Mouse (Mus musculus): ENCODE data around the gene Zdhhc1.

The Zdhhc1 gene

GRCm38 (mm10) chr8:105464595-105464994 lies 32.1 kb downstream of the Zdhhc1 start:
- no peak for DNase-seq (ENCODE audit: extremely low spot score, low spot score)

- DNase-seq (ENCODE audit: extremely low spot score, low spot score), result no peak
These were observed 35.5 kb downstream of the Zdhhc1 start for GRCm38 (mm10) chr8:105461085-105461803.

DNA sequence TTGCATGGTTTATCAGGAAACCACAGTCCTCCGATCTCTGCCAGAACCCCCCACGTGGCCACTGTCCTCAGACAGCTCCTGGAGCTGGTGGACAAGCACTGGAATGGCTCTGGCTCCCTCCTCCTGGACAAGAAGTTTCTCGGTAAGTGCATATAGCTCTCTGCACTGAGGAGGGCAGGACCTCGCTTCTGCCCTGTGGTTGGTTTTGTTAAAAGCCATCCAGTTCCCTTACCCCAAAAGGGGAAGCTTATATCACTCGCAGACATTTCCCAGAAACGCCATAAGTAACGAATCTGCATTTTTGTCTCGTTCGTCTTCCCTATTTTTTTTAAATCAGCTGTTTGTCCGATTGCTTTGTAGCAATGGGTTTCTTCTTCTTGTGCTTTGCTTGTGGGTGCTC lies 41.5 kb downstream of the Zdhhc1 start:
- DNase-seq (ENCODE audit: extremely low spot score, low spot score), result no peak

GRCm38 (mm10) chr8:105454088-105454487 lies 42.6 kb downstream of the Zdhhc1 start:
- DNase-seq (ENCODE audit: extremely low spot score, low spot score), result no peak

GRCm38 (mm10) chr8:105453296-105453695 lies 43.4 kb downstream of the Zdhhc1 start:
- DNase-seq (ENCODE audit: extremely low spot score, low spot score), result no peak

DNA sequence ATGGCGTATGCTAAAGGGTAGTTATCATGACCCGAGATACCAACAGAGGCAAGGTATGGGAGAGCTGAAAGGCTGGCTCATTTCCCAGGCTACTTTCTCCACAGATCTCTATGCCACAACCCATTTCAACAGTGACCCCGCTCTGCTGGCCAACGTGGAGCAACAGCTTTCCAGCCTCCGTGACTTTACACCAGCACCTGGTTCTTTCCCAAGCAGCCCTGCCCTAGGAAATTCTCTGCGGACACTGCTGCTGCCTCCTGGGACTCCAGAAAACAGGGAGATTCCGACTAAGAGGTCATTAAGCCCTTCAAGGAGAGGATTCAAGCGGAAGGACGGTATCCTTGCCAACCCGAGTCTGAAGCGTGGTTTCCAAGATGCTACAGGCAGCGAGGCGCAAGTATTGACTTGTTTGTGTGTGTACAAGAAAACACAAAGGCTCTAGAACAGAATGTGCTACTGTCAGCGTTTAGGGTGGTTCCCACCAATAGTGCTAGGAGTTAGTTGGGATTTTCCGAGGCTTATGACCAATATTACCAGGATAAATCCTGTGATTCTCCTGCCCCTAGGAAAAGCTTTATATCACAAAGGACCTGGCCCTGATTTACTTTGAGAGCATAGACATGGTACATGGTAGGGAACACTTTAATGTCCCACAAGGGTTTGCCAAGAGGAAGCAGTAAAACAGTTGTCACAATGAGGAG lies 44.6 kb downstream of the Zdhhc1 start:
- DNase-seq (ENCODE audit: extremely low spot score, low spot score), result no peak

- no peak for DNase-seq (ENCODE audit: extremely low spot score, low spot score)
These were observed 45.7 kb downstream of the Zdhhc1 start for GRCm38 (mm10) chr8:105450977-105451376.

- DNase-seq (ENCODE audit: extremely low spot score, low spot score), result no peak
These were observed 48.1 kb downstream of the Zdhhc1 start for GRCm38 (mm10) chr8:105448596-105448995.

DNA sequence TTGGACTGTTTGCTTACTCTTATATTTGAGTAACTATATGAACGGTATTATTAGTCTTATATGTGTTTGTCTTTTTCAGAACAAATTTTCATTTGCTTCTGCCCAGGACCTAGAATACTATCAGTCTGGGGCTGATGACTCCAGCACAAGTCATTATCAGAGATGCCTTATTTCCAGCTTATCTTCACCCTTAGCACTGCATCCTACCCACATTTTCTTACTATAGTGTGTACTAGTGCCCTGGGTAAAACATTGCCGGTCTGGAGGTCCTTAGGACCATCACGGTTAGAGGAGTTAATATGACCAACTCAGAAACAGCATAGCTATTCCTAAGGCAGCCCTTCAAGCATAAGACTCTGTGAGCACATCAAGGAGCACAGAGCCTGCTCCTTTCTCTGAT lies 48.5 kb downstream of the Zdhhc1 start:
- DNase-seq (ENCODE audit: extremely low spot score, low spot score), result no peak

- peak; percentile 55 for DNase-seq (ENCODE audit: extremely low spot score, low spot score)
These were observed 50.6 kb downstream of the Zdhhc1 start for GRCm38 (mm10) chr8:105446127-105446552.

GRCm38 (mm10) chr8:105445296-105446126 lies 51.2 kb downstream of the Zdhhc1 start:
- DNase-seq (ENCODE audit: extremely low spot score, low spot score), result peak; percentile 47

- no peak for DNase-seq (ENCODE audit: extremely low spot score, low spot score)
These were observed 54.0 kb downstream of the Zdhhc1 start for GRCm38 (mm10) chr8:105442661-105443060.

DNA sequence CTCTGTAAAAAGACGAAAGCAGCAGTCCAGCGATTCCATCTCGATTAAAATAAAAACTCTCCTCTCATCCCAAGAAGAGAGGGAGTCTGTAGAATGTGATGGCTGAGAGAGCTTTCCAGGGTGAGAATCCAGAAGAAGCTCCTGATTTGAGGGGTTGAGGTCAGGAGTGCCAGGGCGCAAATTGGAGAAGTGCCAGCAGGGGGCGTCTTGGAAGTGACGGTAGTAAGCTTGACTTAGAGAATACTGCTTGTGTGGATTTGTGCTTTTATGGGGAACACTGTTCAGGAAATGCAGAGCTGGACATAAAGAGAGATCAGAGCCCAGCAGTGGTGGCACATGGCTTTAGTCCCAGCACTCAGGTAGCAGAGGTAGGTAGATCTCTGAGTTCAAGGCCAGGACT lies 55.3 kb downstream of the Zdhhc1 start:
- DNase-seq (ENCODE audit: extremely low spot score, low spot score), result peak; percentile 83

GRCm38 (mm10) chr8:105438865-105439264 lies 57.8 kb downstream of the Zdhhc1 start:
- DNase-seq (ENCODE audit: extremely low spot score, low spot score), result peak; percentile 45

- DNase-seq (ENCODE audit: extremely low spot score, low spot score), result no peak
These were observed 59.5 kb downstream of the Zdhhc1 start for GRCm38 (mm10) chr8:105437078-105437748.

DNA sequence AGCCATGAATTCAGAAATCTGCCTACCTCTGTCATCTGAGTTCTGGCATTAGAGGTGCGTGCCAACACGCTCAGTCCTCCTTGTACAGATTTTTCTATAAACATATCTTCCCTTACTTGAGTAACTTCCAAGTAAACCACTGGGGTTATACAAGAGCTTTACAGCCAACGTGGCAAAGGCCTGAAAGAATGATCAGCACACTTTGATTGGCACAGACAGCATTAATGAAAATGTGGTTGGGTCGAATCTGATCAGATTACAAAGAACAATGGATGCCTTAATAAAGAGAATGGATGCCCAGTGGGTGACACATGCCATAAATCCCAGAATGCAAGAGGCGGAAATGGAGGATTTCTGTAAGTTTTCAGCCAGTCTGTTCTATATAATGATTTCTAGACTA lies 60.5 kb downstream of the Zdhhc1 start:
- no peak for DNase-seq (ENCODE audit: extremely low spot score, low spot score)

DNA sequence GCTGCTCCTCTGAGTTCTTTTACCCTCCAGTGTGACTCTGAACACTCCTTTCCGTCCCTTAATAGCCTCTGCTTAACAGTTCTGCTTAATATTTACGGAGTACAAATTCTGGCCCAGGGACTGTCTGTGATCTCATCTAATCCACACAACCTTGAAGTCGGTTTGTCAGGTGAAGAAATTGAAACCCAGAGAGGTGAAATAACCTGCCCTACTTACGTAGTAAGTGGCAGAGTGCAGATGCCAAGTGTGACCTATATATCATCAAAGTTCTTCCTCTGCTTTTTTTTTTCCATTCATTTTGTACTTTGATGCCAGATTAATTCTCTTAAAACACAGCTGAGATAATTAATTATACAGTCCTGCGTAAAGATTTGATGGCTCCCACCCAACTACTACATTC lies 62.6 kb downstream of the Zdhhc1 start:
- DNase-seq (ENCODE audit: extremely low spot score, low spot score), result no peak

- DNase-seq (ENCODE audit: extremely low spot score, low spot score), result no peak
These were observed 63.2 kb downstream of the Zdhhc1 start for GRCm38 (mm10) chr8:105433511-105433910.

- no peak for DNase-seq (ENCODE audit: extremely low spot score, low spot score)
These were observed 63.7 kb downstream of the Zdhhc1 start for GRCm38 (mm10) chr8:105433021-105433420.

GRCm38 (mm10) chr8:105431743-105432515 lies 64.8 kb downstream of the Zdhhc1 start:
- DNase-seq (ENCODE audit: extremely low spot score, low spot score), result no peak

DNA sequence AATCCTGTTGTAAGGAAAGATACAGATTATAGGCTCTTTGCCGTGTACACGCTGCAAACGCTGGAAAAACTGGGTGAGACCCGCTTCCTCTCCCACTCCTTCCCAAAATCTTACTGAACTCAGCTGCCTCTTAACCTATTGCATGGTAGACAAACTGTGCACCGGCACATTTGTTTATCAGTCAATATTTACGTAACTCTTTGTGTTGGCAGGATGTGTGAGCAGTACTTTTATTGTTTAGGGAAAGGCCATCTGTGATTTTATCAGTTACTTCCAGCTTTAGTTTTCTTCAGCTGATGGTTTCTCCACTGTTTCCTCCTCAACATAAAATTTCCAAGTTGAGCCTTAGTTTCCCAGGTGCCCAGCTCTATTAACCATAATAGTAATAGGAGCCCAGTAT lies 69.8 kb downstream of the Zdhhc1 start:
- DNase-seq (ENCODE audit: extremely low spot score, low spot score), result no peak
